Mouse (Mus musculus): ENCODE results near the gene Vmn2r107. TPM values are rescaled to one million over a fixed set of nuclear protein-coding genes. Genes with fewer than 3 reads are reported as not detected.

Gene Vmn2r107
- not detected for total RNA-seq (2023)

GRCm38 (mm10) chr17:20344942-20345341, at the start of gene Vmn2r107:
TSS of gene Vmn2r107 (plus strand) at chr17:20345242.

GRCm38 (mm10) chr17:20413846-20414245, 68.8 kb downstream of the Vmn2r107 start, which contains the start of gene Vmn1r224:
TSS of gene Vmn1r224 (plus strand) at chr17:20414146.

Other genes starting within 250 kb of the Vmn2r107 start
- not detected for gene Fpr-rs7, start 231.0 kb upstream of the Vmn2r107 start, total RNA-seq (2023)
- gene Fpr-rs6, start 162.1 kb upstream of the Vmn2r107 start, total RNA-seq (2023) = not detected
- gene Vmn2r105, start 110.2 kb upstream of the Vmn2r107 start, total RNA-seq (2023) = not detected
- not detected for gene Vmn2r106, start 59.7 kb upstream of the Vmn2r107 start, total RNA-seq (2023)
- gene Vmn1r224, start 68.9 kb downstream of the Vmn2r107 start, total RNA-seq (2023) = not detected
- not detected for gene Vmn2r108, start 136.1 kb downstream of the Vmn2r107 start, total RNA-seq (2023)
- gene Vmn1r225, start 152.9 kb downstream of the Vmn2r107 start, total RNA-seq (2023) = not detected
- gene Vmn2r109, start 219.5 kb downstream of the Vmn2r107 start, total RNA-seq (2023) = not detected

Data from neutrophil, adult 83 days (primary cell).